Mouse (Mus musculus) hindbrain, embryonic 15.5 days (tissue): Measurements from ENCODE around the gene Gm20835. TPM values are rescaled to one million over a fixed set of nuclear protein-coding genes. Genes with fewer than 3 reads are reported as not detected.
"Not testable (repeated sequence)": the region's sequence is repeated elsewhere in the genome, so short reads cannot be mapped to it uniquely, and the experiment has no call there.

Experiments used
- ATAC-seq: fragments of 200-750 bp; cut with Nextera tagmentation; 2 replicates; pipeline ENCODE4 v1.8.0; 2017; ENCODE audit warnings: low read depth, moderate number of reproducible peaks, moderate TSS enrichment; ENCODE audit not compliant: low FRiP score
- H3K27ac ChIP-seq: fragments of 300-500 bp; sonication (generic); replicated peaks from 2 replicates; pipeline ENCODE4 v1.5.1; 2015; ENCODE audit warnings: mild to moderate bottlenecking, inconsistent platforms
- H3K27me3 ChIP-seq: fragments of 300-500 bp; sonication (generic); 2 replicates; pipeline ENCODE4 v1.6.1; 2015; ENCODE audit warnings: control low read depth, inconsistent platforms
- H3K36me3 ChIP-seq: fragments of 300-500 bp; sonication (generic); 2 replicates; pipeline ENCODE4 v1.6.1; 2015; ENCODE audit warnings: control low read depth, inconsistent platforms
- H3K4me1 ChIP-seq: fragments of 300-500 bp; sonication (generic); replicated peaks from 2 replicates; pipeline ENCODE4 v1.6.1; 2015; ENCODE audit warnings: control low read depth, inconsistent platforms
- H3K4me2 ChIP-seq: fragments of 300-500 bp; sonication (generic); 2 replicates; pipeline ENCODE4 v1.6.1; 2015; ENCODE audit warnings: moderate library complexity, mild to moderate bottlenecking, inconsistent platforms
- H3K4me3 ChIP-seq: fragments of 300-500 bp; sonication (generic); 2 replicates; pipeline ENCODE4 v1.5.1; 2015; ENCODE audit warnings: mild to moderate bottlenecking, inconsistent platforms
- H3K9ac ChIP-seq: fragments of 300-500 bp; sonication (generic); 2 replicates; pipeline ENCODE4 v1.6.1; 2015; ENCODE audit warnings: inconsistent platforms
- H3K9me3 ChIP-seq: fragments of 300-500 bp; sonication (generic); 2 replicates; pipeline ENCODE4 v1.6.1; 2016; ENCODE audit warnings: control low read depth, inconsistent platforms
- WGBS: fragments of 180-500 bp; shearing (Covaris S2); methylation state at CpG from one replicate; pipeline ENCODE4 v1.1.7; 2015; 5-methylcytosine and 5-hydroxymethylcytosine counted together
- polyA plus RNA-seq: library from polyadenylated mRNA; unstranded; fragments of >200 nt; fragmentation: Nextera tagmentation; extraction: Ambion mirVana; gene quantifications from 2 replicates; pipeline ENCODE4 v1.2.1, GENCODE M21; 2015

Gm20835 gene
- not detected in 2 replicates for polyA plus RNA-seq

DNA sequence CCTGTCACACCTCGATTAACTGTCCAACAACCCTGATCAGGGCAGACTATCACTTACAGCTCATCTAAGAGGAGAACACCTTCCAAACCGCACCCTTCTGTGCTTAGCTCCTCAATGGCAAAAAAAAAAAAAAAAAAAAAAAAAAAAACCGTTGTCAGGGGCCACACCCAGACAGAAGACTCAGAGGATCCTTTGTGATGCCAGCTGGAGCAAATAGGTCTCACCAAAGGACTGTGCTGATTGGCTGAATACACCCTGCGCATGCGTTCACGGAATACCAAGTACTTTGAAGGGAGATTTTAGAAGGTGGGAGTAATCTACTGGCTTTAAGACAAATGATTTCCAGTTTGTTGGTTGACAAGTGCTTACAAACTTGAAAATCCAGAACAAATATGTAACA is at the start of gene Gm20835:
TSS of gene Gm20835 (minus strand) at position 101 of the 400 bp plus-strand sequence.
- not testable (repeated sequence) for H3K36me3 ChIP-seq, H3K4me1 ChIP-seq, H3K27me3 ChIP-seq, H3K27ac ChIP-seq, H3K4me3 ChIP-seq, ATAC-seq, H3K9me3 ChIP-seq, H3K9ac ChIP-seq, H3K4me2 ChIP-seq
- no CpG with 5 or more reads among the region's 6 CpGs for WGBS
